Mouse (Mus musculus): ENCODE measurements around the gene Tpst2.

DNA sequence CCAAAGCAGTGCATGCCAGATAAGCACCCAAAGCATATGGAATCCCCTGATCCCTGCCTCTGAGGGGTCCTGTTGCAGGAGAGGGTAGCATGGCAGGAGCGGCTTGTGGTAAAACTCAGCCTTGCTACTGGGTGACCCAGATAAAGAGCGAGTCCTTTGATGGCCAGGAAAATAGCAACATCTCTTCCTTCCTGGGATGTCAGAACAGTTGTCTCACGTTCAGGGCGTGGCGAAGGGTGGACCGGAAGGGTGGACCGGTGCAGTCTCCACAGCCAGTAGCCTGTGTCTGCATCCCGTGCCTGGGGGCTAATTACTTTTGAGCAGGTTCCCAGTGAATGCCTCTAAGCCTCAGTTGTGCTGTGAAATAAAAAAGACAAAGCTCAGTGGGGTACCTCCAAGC lies 23.3 kb upstream of the Tpst2 start:
- TF ChIP-seq CTCF (IDR thresholded peaks at IDR 0.05; ENCODE audit: low read depth, low read length) (no peak), POLR2A (IDR thresholded peaks at IDR 0.05; ENCODE audit: borderline replicate concordance, low read depth, low read length) (no peak)

Data from bone marrow macrophage, adult 2 months (primary cell).